Mouse (Mus musculus): ENCODE data around the gene Hoxa1.

- no peak for TF ChIP-seq POLR2A (IDR thresholded peaks at IDR 0.05; ENCODE audit: insufficient read depth, low read depth, low read length)
- TF ChIP-seq CTCF (IDR thresholded peaks at IDR 0.05; ENCODE audit: insufficient read depth, low read depth, low read length) = no peak
Observed at GRCm38 (mm10) chr6:52180726-52181125, 22.6 kb upstream of the Hoxa1 start.
